Mouse (Mus musculus) forebrain, embryonic 12.5 days (tissue): ENCODE results near the gene Gng3. TPM values are rescaled to one million over a fixed set of nuclear protein-coding genes. Genes with fewer than 3 reads are reported as not detected.
A peak's percentile ranks its signal among the peaks of the same experiment; 100 is the strongest.
"Not testable (repeated sequence)": the region's sequence is repeated elsewhere in the genome, so short reads cannot be mapped to it uniquely, and the experiment has no call there.

Experiments
- ATAC-seq: fragments of 200-750 bp; cut with Nextera tagmentation; 2 replicates; pipeline ENCODE4 v1.8.0; 2017; ENCODE audit warnings: moderate TSS enrichment; ENCODE audit not compliant: low FRiP score
- H3K27ac ChIP-seq: fragments of 300-500 bp; sonication (generic); 2 replicates; pipeline ENCODE4 v1.5.1; 2016; ENCODE audit warnings: mild to moderate bottlenecking
- H3K27me3 ChIP-seq: fragments of 300-500 bp; sonication (generic); 2 replicates; pipeline ENCODE4 v1.6.1; 2016; ENCODE audit warnings: mild to moderate bottlenecking
- H3K36me3 ChIP-seq: fragments of 300-500 bp; sonication (generic); replicated peaks from 2 replicates; pipeline ENCODE4 v1.6.1; 2016; ENCODE audit warnings: mild to moderate bottlenecking
- H3K4me1 ChIP-seq: fragments of 300-500 bp; sonication (generic); 2 replicates; pipeline ENCODE4 v1.6.1; 2016
- H3K4me2 ChIP-seq: fragments of 300-500 bp; sonication (generic); 2 replicates; pipeline ENCODE4 v1.6.1; 2016; ENCODE audit warnings: mild to moderate bottlenecking, moderate library complexity
- H3K4me3 ChIP-seq: fragments of 300-500 bp; sonication (generic); replicated peaks from 2 replicates; pipeline ENCODE4 v1.5.1; 2016; ENCODE audit warnings: mild to moderate bottlenecking
- H3K9ac ChIP-seq: fragments of 300-500 bp; sonication (generic); 2 replicates; pipeline ENCODE4 v1.6.1; 2016; ENCODE audit warnings: mild to moderate bottlenecking
- H3K9me3 ChIP-seq: fragments of 300-500 bp; sonication (generic); 2 replicates; pipeline ENCODE4 v1.6.1; 2016
- WGBS: fragments of 180-500 bp; shearing (Covaris S2); methylation state at CpG from one replicate; pipeline ENCODE4 v1.1.7; 2016; 5-methylcytosine and 5-hydroxymethylcytosine counted together
- polyA plus RNA-seq: library from polyadenylated mRNA; unstranded; fragments of >200 nt; fragmentation: Nextera tagmentation; extraction: Ambion mirVana; gene quantifications from 2 replicates; pipeline ENCODE4 v1.2.1, GENCODE M21; 2016

The Gng3 gene
- polyA plus RNA-seq, 1 experiment from 2014 or later = 131 TPM

GRCm38 (mm10) chr19:8839908-8840791 is 1.2 kb upstream of the Gng3 start:
- peak; percentile 55 for ATAC-seq
- WGBS = 20% methylated on average over 29 of the region's 29 CpGs
- Histone ChIP-seq H3K9ac (peak overlapping the region; percentile 70), H3K9me3 (no peaks in the 10 kb centered on the region), H3K4me1 (peaks cover 36% of the 10 kb centered on the region), H3K36me3 (peaks cover 16% of the 10 kb centered on the region), H3K27ac (peak overlapping the region; percentile 75), H3K4me2 (peak overlapping the region; percentile 84), H3K27me3 (no peaks in the 10 kb centered on the region), H3K4me3 (peak overlapping the region; percentile 47)

GRCm38 (mm10) chr19:8838041-8838730 is 808 bp downstream of the Gng3 start:
- 15% methylated on average over 15 of the region's 15 CpGs for WGBS
- Histone ChIP-seq H3K27me3 (no peaks in the 10 kb centered on the region), H3K9ac (peak overlapping the region; percentile 70), H3K36me3 (peaks cover 33% of the 10 kb centered on the region), H3K4me2 (peak overlapping the region; percentile 84), H3K9me3 (no peaks in the 10 kb centered on the region), H3K4me1 (peaks cover 36% of the 10 kb centered on the region), H3K4me3 (peak overlapping the region; percentile 47), H3K27ac (peak overlapping the region; percentile 97)
- ATAC-seq = peak; percentile 10; the same call in 1 of the 2 replicates

- peak within 1 kb of the TSS; percentile 97 for H3K27ac ChIP-seq
- peaks cover 36% of the 10 kb centered on the region for H3K4me1 ChIP-seq
- peak within 1 kb of the TSS; percentile 70 for H3K9ac ChIP-seq
- under 1% methylated on average over 38 of the region's 38 CpGs for WGBS
- ATAC-seq = peak; percentile 74
- H3K36me3 ChIP-seq = peaks cover 34% of the 10 kb centered on the region
- H3K27me3 ChIP-seq = no peaks in the 10 kb centered on the region
- peak within 1 kb of the TSS; percentile 47 for H3K4me3 ChIP-seq
- H3K9me3 ChIP-seq = no peaks in the 10 kb centered on the region
- peak within 1 kb of the TSS; percentile 84 for H3K4me2 ChIP-seq
Observed at GRCm38 (mm10) chr19:8837251-8837791, 1.7 kb downstream of the Gng3 start, which contains the start of gene Bscl2. Bscl2 (plus strand) TSS chr19:8837467.

GRCm38 (mm10) chr19:8836327-8836726 is 2.7 kb downstream of the Gng3 start:
- Histone ChIP-seq H3K27ac (peak overlapping the region; percentile 97), H3K36me3 (peaks cover 44% of the 10 kb centered on the region), H3K4me1 (peaks cover 36% of the 10 kb centered on the region)
- not testable (repeated sequence) for H3K9ac ChIP-seq, H3K27me3 ChIP-seq, ATAC-seq, H3K4me3 ChIP-seq, H3K4me2 ChIP-seq, H3K9me3 ChIP-seq
- 98% methylated on average over 10 of the region's 10 CpGs for WGBS

GRCm38 (mm10) chr19:8832971-8833370 is 6.0 kb downstream of the Gng3 start:
- Histone ChIP-seq H3K4me3 (no peak overlapping the region), H3K4me1 (peaks cover 4% of the 10 kb centered on the region), H3K27ac (no peak overlapping the region), H3K9me3 (no peaks in the 10 kb centered on the region), H3K4me2 (no peak overlapping the region), H3K9ac (no peak overlapping the region), H3K27me3 (no peaks in the 10 kb centered on the region), H3K36me3 (peaks cover 77% of the 10 kb centered on the region)
- WGBS = 89% methylated on average over 4 of the region's 4 CpGs
- no peak for ATAC-seq

GRCm38 (mm10) chr19:8831262-8831661 is 7.7 kb downstream of the Gng3 start:
- Histone ChIP-seq H3K4me1 (no peaks in the 10 kb centered on the region), H3K4me3 (no peak overlapping the region), H3K9me3 (no peaks in the 10 kb centered on the region), H3K27me3 (no peaks in the 10 kb centered on the region), H3K9ac (no peak overlapping the region), H3K4me2 (no peak overlapping the region), H3K36me3 (peaks cover 93% of the 10 kb centered on the region), H3K27ac (no peak overlapping the region)
- ATAC-seq = no peak
- WGBS = 84% methylated on average over 11 of the region's 11 CpGs

- Histone ChIP-seq H3K9ac (no peak overlapping the region), H3K4me3 (no peak overlapping the region), H3K9me3 (no peaks in the 10 kb centered on the region), H3K4me1 (no peaks in the 10 kb centered on the region), H3K27me3 (no peaks in the 10 kb centered on the region), H3K4me2 (no peak overlapping the region), H3K36me3 (peaks cover 94% of the 10 kb centered on the region), H3K27ac (no peak overlapping the region)
- no peak for ATAC-seq
- 91% methylated on average over 8 of the region's 8 CpGs for WGBS
Observed at GRCm38 (mm10) chr19:8830664-8831063, 8.3 kb downstream of the Gng3 start.

GRCm38 (mm10) chr19:8829660-8830059 is 9.3 kb downstream of the Gng3 start, which contains the start of gene AC129217.1:
AC129217.1 (plus strand) TSS chr19:8829773.
- Histone ChIP-seq H3K27ac (no peak within 1 kb of the TSS), H3K9me3 (no peaks in the 10 kb centered on the region), H3K36me3 (peaks cover 99% of the 10 kb centered on the region), H3K9ac (no peak within 1 kb of the TSS), H3K4me3 (no peak within 1 kb of the TSS), H3K27me3 (no peaks in the 10 kb centered on the region), H3K4me1 (no peaks in the 10 kb centered on the region), H3K4me2 (no peak within 1 kb of the TSS)
- ATAC-seq = no peak
- WGBS = 93% methylated on average over 8 of the region's 8 CpGs

GRCm38 (mm10) chr19:8822696-8823095 is 16.3 kb downstream of the Gng3 start:
- H3K27ac ChIP-seq = no peak overlapping the region
- peaks cover 51% of the 10 kb centered on the region for H3K36me3 ChIP-seq
- H3K9ac ChIP-seq = peak overlapping the region; percentile 98; the same call in 1 of the 2 replicates
- H3K27me3 ChIP-seq = no peaks in the 10 kb centered on the region
- ATAC-seq = no peak
- peaks cover 31% of the 10 kb centered on the region for H3K4me1 ChIP-seq
- H3K9me3 ChIP-seq = no peaks in the 10 kb centered on the region
- peak overlapping the region; percentile 99 for H3K4me3 ChIP-seq
- H3K4me2 ChIP-seq = peak overlapping the region; percentile 98
- 73% methylated on average over 8 of the region's 8 CpGs for WGBS

- H3K4me2 ChIP-seq = peak overlapping the region; percentile 98
- no peaks in the 10 kb centered on the region for H3K9me3 ChIP-seq
- no peaks in the 10 kb centered on the region for H3K27me3 ChIP-seq
- H3K4me1 ChIP-seq = peaks cover 46% of the 10 kb centered on the region
- H3K9ac ChIP-seq = peak overlapping the region; percentile 98
- no peak for ATAC-seq
- peaks cover 41% of the 10 kb centered on the region for H3K36me3 ChIP-seq
- H3K27ac ChIP-seq = peak overlapping the region; percentile 100; the same call in 1 of the 2 replicates
- peak overlapping the region; percentile 99 for H3K4me3 ChIP-seq
- 3% methylated on average over 7 of the region's 7 CpGs for WGBS
Observed at GRCm38 (mm10) chr19:8821146-8821545, 17.8 kb downstream of the Gng3 start.

- peak overlapping the region; percentile 100 for H3K27ac ChIP-seq
- H3K4me3 ChIP-seq = peak overlapping the region; percentile 99
- peak overlapping the region; percentile 98 for H3K4me2 ChIP-seq
- H3K9me3 ChIP-seq = no peaks in the 10 kb centered on the region
- H3K9ac ChIP-seq = peak overlapping the region; percentile 98
- peak; percentile 22; the same call in 1 of the 2 replicates for ATAC-seq
- peaks cover 52% of the 10 kb centered on the region for H3K4me1 ChIP-seq
- no peaks in the 10 kb centered on the region for H3K27me3 ChIP-seq
- H3K36me3 ChIP-seq = peaks cover 40% of the 10 kb centered on the region
- WGBS = under 1% methylated on average over 48 of the region's 48 CpGs
Observed at GRCm38 (mm10) chr19:8820424-8820956, 18.5 kb downstream of the Gng3 start.
